Mouse (Mus musculus): ENCODE results near the gene Cers6. TPM values are rescaled to one million over a fixed set of nuclear protein-coding genes. Genes with fewer than 3 reads are reported as not detected.

The Cers6 gene
- total RNA-seq, 4 experiments from 2014 or later = 4.4 to 11.7 (median 7.1) TPM

GRCm38 (mm10) chr2:68879071-68879651 lies 17.9 kb downstream of the Cers6 start:
- no peak for DNase-seq (ENCODE audit: low spot score)

- DNase-seq (ENCODE audit: low spot score) = no peak
These were observed 23.3 kb downstream of the Cers6 start for GRCm38 (mm10) chr2:68884573-68884972.

- no peak for DNase-seq (ENCODE audit: low spot score)
These were observed 24.0 kb downstream of the Cers6 start for GRCm38 (mm10) chr2:68885206-68885605.

- no peak for DNase-seq (ENCODE audit: low spot score)
These were observed 24.7 kb downstream of the Cers6 start for GRCm38 (mm10) chr2:68885766-68886496.

GRCm38 (mm10) chr2:68886661-68887060 lies 25.4 kb downstream of the Cers6 start:
- DNase-seq (ENCODE audit: low spot score) = no peak

- DNase-seq (ENCODE audit: low spot score) = no peak
These were observed 27.0 kb downstream of the Cers6 start for GRCm38 (mm10) chr2:68888094-68888705.

- DNase-seq (ENCODE audit: low spot score) = no peak
These were observed 28.5 kb downstream of the Cers6 start for GRCm38 (mm10) chr2:68889661-68890170.

- DNase-seq (ENCODE audit: low spot score) = no peak
These were observed 31.2 kb downstream of the Cers6 start for GRCm38 (mm10) chr2:68892476-68892875.

- DNase-seq (ENCODE audit: low spot score) = no peak
These were observed 34.0 kb downstream of the Cers6 start for GRCm38 (mm10) chr2:68895044-68895764.

GRCm38 (mm10) chr2:68896196-68896595 lies 35.0 kb downstream of the Cers6 start:
- DNase-seq (ENCODE audit: low spot score) = peak; percentile 31

GRCm38 (mm10) chr2:68899770-68900521 lies 38.7 kb downstream of the Cers6 start:
- no peak for DNase-seq (ENCODE audit: low spot score)

- DNase-seq (ENCODE audit: low spot score) = no peak
These were observed 39.6 kb downstream of the Cers6 start for GRCm38 (mm10) chr2:68900640-68901378.

GRCm38 (mm10) chr2:68901708-68902107 lies 40.5 kb downstream of the Cers6 start:
- no peak for DNase-seq (ENCODE audit: low spot score)

- no peak for DNase-seq (ENCODE audit: low spot score)
These were observed 41.3 kb downstream of the Cers6 start for GRCm38 (mm10) chr2:68902546-68902945.

GRCm38 (mm10) chr2:68906921-68907320 lies 45.7 kb downstream of the Cers6 start:
- DNase-seq (ENCODE audit: low spot score) = no peak

GRCm38 (mm10) chr2:68907721-68908463 lies 46.7 kb downstream of the Cers6 start:
- DNase-seq (ENCODE audit: low spot score) = no peak

- DNase-seq (ENCODE audit: low spot score) = no peak
These were observed 49.5 kb downstream of the Cers6 start for GRCm38 (mm10) chr2:68910727-68911126.

- DNase-seq (ENCODE audit: low spot score) = no peak
These were observed 50.6 kb downstream of the Cers6 start for GRCm38 (mm10) chr2:68911587-68912483.

GRCm38 (mm10) chr2:68915742-68916141 lies 54.5 kb downstream of the Cers6 start:
- DNase-seq (ENCODE audit: low spot score) = no peak

Measured in heart, adult 8-10 months (tissue).